Mouse (Mus musculus) heart, postnatal 0 days (tissue): ENCODE results near the gene Ldlrad3.

Experiments used
- CTCF ChIP-seq: IDR thresholded peaks from 2 replicates; pipeline ENCODE4 v1.5.1; 2016; ENCODE audit warnings: antibody characterized with exemption, control low read depth, low read depth
- EP300 ChIP-seq: IDR thresholded peaks from 2 replicates; pipeline ENCODE4 v1.6.1; 2016; ENCODE audit warnings: antibody characterized with exemption, low read depth

DNA sequence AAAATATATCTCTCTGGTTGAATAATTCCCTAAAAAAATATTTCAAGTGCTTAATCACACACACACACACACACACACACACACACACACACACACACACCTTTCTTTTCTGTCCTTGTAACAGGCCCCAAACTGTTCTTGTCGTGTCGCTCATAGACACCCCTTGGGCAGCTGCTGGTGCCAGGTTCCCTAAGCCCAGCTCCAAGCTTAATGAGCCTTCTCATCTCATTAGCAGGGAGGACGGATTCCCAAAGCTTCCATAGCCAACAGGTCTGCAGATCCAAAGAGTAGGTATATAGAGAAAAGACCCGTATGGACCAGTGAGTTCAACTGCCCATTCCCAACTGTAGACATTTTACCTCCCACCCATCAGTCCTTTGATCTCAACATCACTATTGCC lies 13.7 kb downstream of the Ldlrad3 start:
- TF ChIP-seq CTCF (no peak), EP300 (no peak)
